Mouse (Mus musculus): ENCODE measurements around the gene Eml5. TPM values are rescaled to one million over a fixed set of nuclear protein-coding genes. Genes with fewer than 3 reads are reported as not detected.

The Eml5 gene
- polyA plus RNA-seq, 1 experiment from 2014 or later = 17.6 TPM

- peaks cover 40% of the 10 kb centered on the region for H3K36me3 ChIP-seq
- no peak for ATAC-seq (ENCODE audit: low FRiP score)
- H3K9me3 ChIP-seq = no peaks in the 10 kb centered on the region
- H3K27ac ChIP-seq = no peak overlapping the region
- 89% methylated on average over 7 of the region's 7 CpGs for WGBS
- H3K4me1 ChIP-seq (replicated peaks) = no peaks in the 10 kb centered on the region
- no peak overlapping the region for H3K9ac ChIP-seq
- no peaks in the 10 kb centered on the region for H3K27me3 ChIP-seq
- H3K4me3 ChIP-seq = no peak overlapping the region
- no peak overlapping the region for H3K4me2 ChIP-seq
Measured at GRCm38 (mm10) chr12:98831122-98831521, 70.2 kb downstream of the Eml5 start.

- no peak overlapping the region for H3K9ac ChIP-seq
- H3K27me3 ChIP-seq = no peaks in the 10 kb centered on the region
- H3K4me1 ChIP-seq (replicated peaks) = no peaks in the 10 kb centered on the region
- H3K4me2 ChIP-seq = no peak overlapping the region
- H3K9me3 ChIP-seq = no peaks in the 10 kb centered on the region
- no peak overlapping the region for H3K4me3 ChIP-seq
- H3K36me3 ChIP-seq = peaks cover 27% of the 10 kb centered on the region
- H3K27ac ChIP-seq = no peak overlapping the region
- 84% methylated on average over 2 of the region's 2 CpGs for WGBS
- ATAC-seq (ENCODE audit: low FRiP score) = no peak
Measured at GRCm38 (mm10) chr12:98820781-98821180, 80.5 kb downstream of the Eml5 start.

- Histone ChIP-seq H3K4me1 (replicated peaks) (no peaks in the 10 kb centered on the region), H3K9me3 (no peaks in the 10 kb centered on the region), H3K9ac (no peak overlapping the region), H3K4me2 (no peak overlapping the region), H3K4me3 (no peak overlapping the region), H3K36me3 (peaks cover 38% of the 10 kb centered on the region), H3K27me3 (no peaks in the 10 kb centered on the region), H3K27ac (no peak overlapping the region)
- WGBS = 79% methylated on average over 3 of the region's 3 CpGs
- no peak for ATAC-seq (ENCODE audit: low FRiP score)
Measured at GRCm38 (mm10) chr12:98804078-98804748, 97.1 kb downstream of the Eml5 start.

- H3K9me3 ChIP-seq = no peaks in the 10 kb centered on the region
- no peak overlapping the region for H3K4me2 ChIP-seq
- H3K4me1 ChIP-seq (replicated peaks) = no peaks in the 10 kb centered on the region
- no peak for ATAC-seq (ENCODE audit: low FRiP score)
- H3K36me3 ChIP-seq = peaks cover 42% of the 10 kb centered on the region
- 85% methylated on average over 3 of the region's 3 CpGs for WGBS
- H3K9ac ChIP-seq = no peak overlapping the region
- no peaks in the 10 kb centered on the region for H3K27me3 ChIP-seq
- H3K4me3 ChIP-seq = no peak overlapping the region
- no peak overlapping the region for H3K27ac ChIP-seq
Measured at GRCm38 (mm10) chr12:98802245-98802644, 99.0 kb downstream of the Eml5 start.

GRCm38 (mm10) chr12:98800334-98800733, 101.0 kb downstream of the Eml5 start:
- WGBS = 84% methylated on average over 5 of the region's 5 CpGs
- Histone ChIP-seq H3K4me2 (no peak overlapping the region), H3K27ac (no peak overlapping the region), H3K27me3 (no peaks in the 10 kb centered on the region), H3K9me3 (no peaks in the 10 kb centered on the region), H3K36me3 (peaks cover 50% of the 10 kb centered on the region), H3K4me1 (replicated peaks) (no peaks in the 10 kb centered on the region), H3K9ac (no peak overlapping the region), H3K4me3 (no peak overlapping the region)
- ATAC-seq (ENCODE audit: low FRiP score) = no peak

- Histone ChIP-seq H3K9me3 (no peaks in the 10 kb centered on the region), H3K27ac (peak overlapping the region; percentile 64; the same call in 1 of the 2 replicates), H3K4me2 (no peak overlapping the region), H3K4me1 (replicated peaks) (no peaks in the 10 kb centered on the region), H3K9ac (no peak overlapping the region), H3K4me3 (no peak overlapping the region), H3K27me3 (no peaks in the 10 kb centered on the region), H3K36me3 (peaks cover 80% of the 10 kb centered on the region)
- ATAC-seq (ENCODE audit: low FRiP score) = peak; percentile 39; the same call in 1 of the 2 replicates
- 81% methylated on average over 3 of the region's 3 CpGs for WGBS
Measured at GRCm38 (mm10) chr12:98795731-98796318, 105.5 kb downstream of the Eml5 start.

- no peak overlapping the region for H3K9ac ChIP-seq
- H3K4me2 ChIP-seq = no peak overlapping the region
- no peak for ATAC-seq (ENCODE audit: low FRiP score)
- no peaks in the 10 kb centered on the region for H3K27me3 ChIP-seq
- H3K36me3 ChIP-seq = peaks cover 72% of the 10 kb centered on the region
- H3K4me1 ChIP-seq (replicated peaks) = no peaks in the 10 kb centered on the region
- no peak overlapping the region for H3K27ac ChIP-seq
- H3K9me3 ChIP-seq = no peaks in the 10 kb centered on the region
- WGBS = 100% methylated on average over 1 of the region's 1 CpGs
- no peak overlapping the region for H3K4me3 ChIP-seq
Measured at GRCm38 (mm10) chr12:98784251-98784650, 117.0 kb downstream of the Eml5 start.

GRCm38 (mm10) chr12:98779148-98779547, 122.1 kb downstream of the Eml5 start:
- no peaks in the 10 kb centered on the region for H3K9me3 ChIP-seq

GRCm38 (mm10) chr12:98777509-98777908, 123.8 kb downstream of the Eml5 start:
- H3K4me2 ChIP-seq = no peak overlapping the region
- peaks cover 83% of the 10 kb centered on the region for H3K36me3 ChIP-seq
- no peak overlapping the region for H3K27ac ChIP-seq
- H3K27me3 ChIP-seq = no peaks in the 10 kb centered on the region
- H3K9me3 ChIP-seq = no peaks in the 10 kb centered on the region
- no peak overlapping the region for H3K9ac ChIP-seq
- no peak for ATAC-seq (ENCODE audit: low FRiP score)
- H3K4me3 ChIP-seq = no peak overlapping the region
- no peaks in the 10 kb centered on the region for H3K4me1 ChIP-seq (replicated peaks)
- WGBS = 80% methylated on average over 3 of the region's 3 CpGs

More at GRCm38 (mm10) chr12:98779148-98779547, 122.1 kb downstream of the Eml5 start:
- Histone ChIP-seq H3K36me3 (peaks cover 84% of the 10 kb centered on the region), H3K4me1 (replicated peaks) (no peaks in the 10 kb centered on the region), H3K4me3 (no peak overlapping the region), H3K9ac (no peak overlapping the region), H3K4me2 (no peak overlapping the region), H3K27ac (no peak overlapping the region), H3K27me3 (no peaks in the 10 kb centered on the region)
- no peak for ATAC-seq (ENCODE audit: low FRiP score)
- WGBS = 84% methylated on average over 4 of the region's 4 CpGs

- Histone ChIP-seq H3K27ac (no peak overlapping the region), H3K4me3 (no peak overlapping the region), H3K9ac (no peak overlapping the region), H3K36me3 (peaks cover 83% of the 10 kb centered on the region), H3K4me2 (no peak overlapping the region), H3K27me3 (no peaks in the 10 kb centered on the region), H3K9me3 (no peaks in the 10 kb centered on the region), H3K4me1 (replicated peaks) (no peaks in the 10 kb centered on the region)
- ATAC-seq (ENCODE audit: low FRiP score) = no peak
- 94% methylated on average over 2 of the region's 2 CpGs for WGBS
Measured at GRCm38 (mm10) chr12:98766241-98766640, 135.0 kb downstream of the Eml5 start.

- ATAC-seq (ENCODE audit: low FRiP score) = no peak
- no peak overlapping the region for H3K4me3 ChIP-seq
- H3K36me3 ChIP-seq = peaks cover 73% of the 10 kb centered on the region
- no peaks in the 10 kb centered on the region for H3K9me3 ChIP-seq
- 93% methylated on average over 6 of the region's 6 CpGs for WGBS
- no peak overlapping the region for H3K9ac ChIP-seq
- no peaks in the 10 kb centered on the region; the same call in 1 of the 2 replicates for H3K4me1 ChIP-seq (replicated peaks)
- no peak overlapping the region for H3K4me2 ChIP-seq
- H3K27ac ChIP-seq = no peak overlapping the region
- no peaks in the 10 kb centered on the region for H3K27me3 ChIP-seq
Measured at GRCm38 (mm10) chr12:98759700-98760099, 141.6 kb downstream of the Eml5 start.

GRCm38 (mm10) chr12:98757636-98758035, 143.6 kb downstream of the Eml5 start:
- Histone ChIP-seq H3K27ac (no peak overlapping the region), H3K9me3 (no peaks in the 10 kb centered on the region), H3K4me1 (replicated peaks) (no peaks in the 10 kb centered on the region; the same call in 1 of the 2 replicates), H3K4me2 (no peak overlapping the region), H3K27me3 (no peaks in the 10 kb centered on the region), H3K9ac (no peak overlapping the region), H3K4me3 (no peak overlapping the region), H3K36me3 (peaks cover 62% of the 10 kb centered on the region)
- WGBS = 93% methylated on average over 6 of the region's 6 CpGs
- no peak for ATAC-seq (ENCODE audit: low FRiP score)

- Histone ChIP-seq H3K36me3 (no peaks in the 10 kb centered on the region), H3K9ac (peak overlapping the region; percentile 92), H3K4me1 (replicated peaks) (peaks cover 36% of the 10 kb centered on the region), H3K4me3 (peak overlapping the region; percentile 90), H3K9me3 (no peaks in the 10 kb centered on the region), H3K27ac (peak overlapping the region; percentile 96), H3K4me2 (peak overlapping the region; percentile 72), H3K27me3 (no peaks in the 10 kb centered on the region)
- peak; percentile 58 for ATAC-seq (ENCODE audit: low FRiP score)
- 2% methylated on average over 14 of the region's 14 CpGs for WGBS
Measured at GRCm38 (mm10) chr12:98747380-98747753, 153.9 kb downstream of the Eml5 start.

All from hindbrain, embryonic 13.5 days (tissue).